11 mouse cellular contexts compared by ENCODE assay signal in the genomic region with DNA sequence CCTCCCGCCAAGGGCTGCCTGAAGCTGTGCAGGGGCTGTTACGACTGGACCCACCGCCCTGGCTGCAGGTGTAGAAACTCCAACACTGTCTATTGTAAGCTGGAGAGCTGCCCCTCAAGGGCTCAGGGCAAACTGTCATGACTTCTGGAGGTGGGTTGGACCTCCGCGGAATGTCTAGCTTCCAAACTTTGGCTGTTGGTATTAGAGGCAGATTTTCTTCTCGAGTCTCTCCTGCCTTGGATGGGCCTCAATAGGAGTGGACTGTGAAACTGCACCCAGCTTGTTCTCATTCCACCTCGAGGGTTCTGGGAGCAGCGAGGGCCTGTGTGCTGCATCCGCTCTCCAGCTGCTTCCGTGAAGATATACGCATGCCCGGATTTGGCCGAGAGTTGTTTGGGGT. TPM values are rescaled to one million over a fixed set of nuclear protein-coding genes. Genes with fewer than 3 reads are reported as not detected.
DNase-seq lines count a peak whose midpoint lies in the region; ATAC-seq and TF ChIP-seq lines count a peak whose summit lies in the region.
"Had no signal": no experiment of that assay in that cellular context is flagged by ENCODE, and none has a peak within 500 bp of the region (broad histone marks: within the 10 kb centered on the region; RNA-seq: fewer than 3 reads in every experiment).

No protein-coding gene starts in this region.

- DNase-seq in lung, adult 2 months, result no peak
- DNase-seq in lung, adult 18-20 months, result no peak
- DNase-seq in forebrain, embryonic 11.5 days (ENCODE audit: low spot score), result no peak
- no peak for DNase-seq in intestine, embryonic 14.5 days (ENCODE audit: low spot score)
- no peak for DNase-seq in thymus, adult 18-20 months
- DNase-seq in gastrocnemius, postnatal 4 days (ENCODE audit: low spot score in 2 of 2), result no peak
- DNase-seq: thymus, postnatal 25 days had no signal

- H3K36me3 ChIP-seq in forebrain, embryonic 11.5 days (ENCODE audit: control insufficient read depth, insufficient read depth, low read length), result no peaks in the 10 kb centered on the region; the same call in 1 of the 2 replicates
- H3K36me3 ChIP-seq in intestine, embryonic 14.5 days (ENCODE audit: control insufficient read depth, insufficient read depth, low read length), result peaks cover 47% of the 10 kb centered on the region
- H3K36me3 ChIP-seq in neural tube, embryonic 15.5 days, result peaks cover 17% of the 10 kb centered on the region

- no peaks in the 10 kb centered on the region for H3K27me3 ChIP-seq in forebrain, embryonic 11.5 days (ENCODE audit: control insufficient read depth, insufficient read depth, low read length)
- no peaks in the 10 kb centered on the region for H3K27me3 ChIP-seq in intestine, embryonic 14.5 days (replicated peaks; ENCODE audit: control insufficient read depth, insufficient read depth, low read length)
- H3K27me3 ChIP-seq in neural tube, embryonic 15.5 days (replicated peaks), result peaks cover 12% of the 10 kb centered on the region

- H3K27ac ChIP-seq in forebrain, embryonic 11.5 days (ENCODE audit: low read depth, low read length), result 0 out of 2 replicates have a peak overlapping the region, but pooled peaks have one; percentile 25
- no peak overlapping the region for H3K27ac ChIP-seq in intestine, embryonic 14.5 days (ENCODE audit: low read depth)
- H3K27ac ChIP-seq in neural tube, embryonic 15.5 days (replicated peaks), result no peak overlapping the region
- H3K27ac ChIP-seq: liver, embryonic 15.5 days had no signal

- no peak for TF ChIP-seq CTCF in lung, adult 2 months (IDR thresholded peaks at IDR 0.05; ENCODE audit: insufficient read depth, low read length)

- no peaks in the 10 kb centered on the region for H3K9me3 ChIP-seq in forebrain, embryonic 11.5 days (ENCODE audit: control insufficient read depth, low read length)
- H3K9me3 ChIP-seq in intestine, embryonic 14.5 days (ENCODE audit: control insufficient read depth, low read length), result no peaks in the 10 kb centered on the region
- no peaks in the 10 kb centered on the region for H3K9me3 ChIP-seq in neural tube, embryonic 15.5 days (replicated peaks)
- H3K9me3 ChIP-seq: liver, embryonic 15.5 days had no signal

- no peak for TF ChIP-seq POLR2A in lung, adult 2 months (IDR thresholded peaks at IDR 0.05; ENCODE audit: borderline replicate concordance, extremely low read depth, low read depth, low read length)

- 76% methylated on average over 13 of the region's 13 CpGs for WGBS in lung, adult 2 months
- 88% methylated on average over 13 of the region's 13 CpGs for WGBS in forebrain, embryonic 11.5 days
- WGBS in intestine, embryonic 14.5 days, result 76% methylated on average over 13 of the region's 13 CpGs
- WGBS in neural tube, embryonic 15.5 days, result 87% methylated on average over 13 of the region's 13 CpGs

- H3K4me3 ChIP-seq in lung, adult 2 months (replicated peaks; ENCODE audit: extremely low read depth, low read depth, low read length), result peak overlapping the region; percentile 23
- H3K4me3 ChIP-seq in forebrain, embryonic 11.5 days (ENCODE audit: low read depth, low read length), result peak overlapping the region; percentile 91
- no peak overlapping the region for H3K4me3 ChIP-seq in intestine, embryonic 14.5 days (ENCODE audit: low read depth, low read length)
- H3K4me3 ChIP-seq in neural tube, embryonic 15.5 days (replicated peaks), result no peak overlapping the region
- H3K4me3 ChIP-seq: erythroblast, embryonic 14.5 days; liver, embryonic 15.5 days had no signal

- peak overlapping the region; percentile 89 for H3K9ac ChIP-seq in forebrain, embryonic 11.5 days (ENCODE audit: low read length)
- no peak overlapping the region for H3K9ac ChIP-seq in intestine, embryonic 14.5 days (ENCODE audit: low read length)
- H3K9ac ChIP-seq in neural tube, embryonic 15.5 days (replicated peaks), result no peak overlapping the region
- H3K9ac ChIP-seq: liver, embryonic 15.5 days had no signal

- peaks cover 7% of the 10 kb centered on the region; the same call in 1 of the 2 replicates for H3K4me1 ChIP-seq in lung, adult 2 months (ENCODE audit: control insufficient read depth, insufficient read depth, low read length)
- H3K4me1 ChIP-seq in forebrain, embryonic 11.5 days (replicated peaks; ENCODE audit: control insufficient read depth, insufficient read depth, low read length), result peaks cover 9% of the 10 kb centered on the region; the same call in 1 of the 2 replicates
- H3K4me1 ChIP-seq in intestine, embryonic 14.5 days (replicated peaks; ENCODE audit: control insufficient read depth, insufficient read depth, low read length), result peaks cover 30% of the 10 kb centered on the region
- H3K4me1 ChIP-seq in neural tube, embryonic 15.5 days, result peaks cover 31% of the 10 kb centered on the region

- no peak for ATAC-seq in forebrain, embryonic 11.5 days (replicated peaks; ENCODE audit: low FRiP score)
- no peak for ATAC-seq in intestine, embryonic 14.5 days (replicated peaks; ENCODE audit: low FRiP score, low TSS enrichment, low read depth)
- no peak for ATAC-seq in neural tube, embryonic 15.5 days (ENCODE audit: low FRiP score)
- ATAC-seq in CD4-positive, CD25-positive, alpha-beta regulatory T cell, adult 4 months, result no peak

- peak overlapping the region; percentile 88; the same call in 1 of the 2 replicates for H3K4me2 ChIP-seq in forebrain, embryonic 11.5 days (ENCODE audit: low read depth, low read length, severe bottlenecking)
- peak overlapping the region; percentile 54 for H3K4me2 ChIP-seq in intestine, embryonic 14.5 days (ENCODE audit: low read length)
- H3K4me2 ChIP-seq in neural tube, embryonic 15.5 days, result peak overlapping the region; percentile 87
- H3K4me2 ChIP-seq: liver, embryonic 15.5 days had no signal

RNA-seq across cellular contexts. Expression of a gene that starts 3.7 kb away (rescaled TPM):
- polyA plus RNA-seq in lung, adult 2 months (2012; rRNA removed), result 105 and 124 TPM in 2 replicates
- 20.9 and 24.4 TPM in 2 replicates for polyA plus RNA-seq in forebrain, embryonic 11.5 days (2014; fragmentation: Nextera tagmentation; extraction: Ambion mirVana)
- 18.4 and 18.5 TPM in 2 replicates for polyA plus RNA-seq in intestine, embryonic 14.5 days (2014; fragmentation: Nextera tagmentation; extraction: Ambion mirVana)
- 5.9 and 6.3 TPM in 2 replicates for polyA plus RNA-seq in neural tube, embryonic 15.5 days (2015; fragmentation: Nextera tagmentation; extraction: Ambion mirVana)
- 10 to 100 TPM in 1 of 2 experiments, 1 to 10 TPM in 1; 9.2 to 11.5 TPM for polyA plus RNA-seq in CD4-positive, CD25-positive, alpha-beta regulatory T cell, adult 4 months (2017; shearing (Covaris generic))
- total RNA-seq in gastrocnemius, postnatal 4 days (2021), result 10 to 100 TPM; 67.4 to 74.2 TPM

Comparison
In these comparisons a context has a peak if more than half of its experiments do, and no peak if none do; other contexts are left out.
1. H3K4me3 ChIP-seq: peak in lung, adult 2 months (single experiment) and forebrain, embryonic 11.5 days (single experiment); none in intestine, embryonic 14.5 days (single experiment) and neural tube, embryonic 15.5 days (single experiment).
2. Peak in every context shown above with its lines, with median percentiles within 50 percentile points of each other: H3K4me2 ChIP-seq.